Mouse (Mus musculus): ENCODE results near the gene Krba1. TPM values are rescaled to one million over a fixed set of nuclear protein-coding genes. Genes with fewer than 3 reads are reported as not detected.

Gene Krba1
- total and polyA plus RNA-seq, 3 experiments: 4.8 to 8.7 TPM; not detected in 1

- no peak for DNase-seq (ENCODE audit: low read depth, low spot score)
- H3K36me3 ChIP-seq (ENCODE audit: control insufficient read depth in 1 of 2, insufficient read depth in 2 of 2, low read length in 2 of 2): no peaks in the 10 kb centered on the region
- TF ChIP-seq RAD21 (IDR thresholded peaks at IDR 0.05; ENCODE audit: low read depth, low read length) (no peak), CTCF (IDR thresholded peaks at IDR 0.05 in 2 of 3, conservative IDR thresholded peaks at IDR 0.05 in 1 of 3; ENCODE audit: control insufficient read depth in 1 of 3, insufficient read depth in 1 of 3, low read depth in 2 of 3, low read length in 3 of 3, poor library complexity in 1 of 3, severe bottlenecking in 1 of 3) (no peak), CHD2 (IDR thresholded peaks at IDR 0.05; ENCODE audit: low read length) (no peak), SIN3A (IDR thresholded peaks at IDR 0.05; ENCODE audit: low read length) (no peak), MXI1 (IDR thresholded peaks at IDR 0.05; ENCODE audit: low read depth, low read length) (no peak), ZC3H11A (IDR thresholded peaks at IDR 0.05; ENCODE audit: low read depth, low read length) (no peak), GABPA (IDR thresholded peaks at IDR 0.05; ENCODE audit: low read depth, low read length) (no peak), NELFE (IDR thresholded peaks at IDR 0.05; ENCODE audit: low read depth, low read length) (no peak), POLR2AphosphoS5 (IDR thresholded peaks at IDR 0.05; ENCODE audit: borderline replicate concordance, low read depth, low read length) (no peak), TCF12 (IDR thresholded peaks at IDR 0.05; ENCODE audit: low read depth, low read length) (no peak), KAT2A (conservative IDR thresholded peaks at IDR 0.05; ENCODE audit: low read depth, low read length) (no peak), MYC (IDR thresholded peaks at IDR 0.05; ENCODE audit: low read depth, low read length) (no peak), USF1 (IDR thresholded peaks at IDR 0.05; ENCODE audit: low read depth, low read length) (no peak), POLR2A (IDR thresholded peaks at IDR 0.05; ENCODE audit: control insufficient read depth in 1 of 2, insufficient read depth in 1 of 2, low read depth in 1 of 2, low read length in 2 of 2, poor library complexity in 1 of 2) (no peak), SMC3 (IDR thresholded peaks at IDR 0.05; ENCODE audit: low read depth, low read length) (no peak), TAL1 (IDR thresholded peaks at IDR 0.05; ENCODE audit: low read length) (no peak), HCFC1 (IDR thresholded peaks at IDR 0.05; ENCODE audit: low read depth, low read length) (no peak), TBP (IDR thresholded peaks at IDR 0.05; ENCODE audit: low read depth, low read length) (no peak), ZKSCAN1 (IDR thresholded peaks at IDR 0.05; ENCODE audit: low read depth, low read length) (no peak), MAZ (IDR thresholded peaks at IDR 0.05; ENCODE audit: low read depth, low read length) (no peak)
Observed at GRCm38 (mm10) chr6:48414886-48415285, 19.5 kb downstream of the Krba1 start.

DNA sequence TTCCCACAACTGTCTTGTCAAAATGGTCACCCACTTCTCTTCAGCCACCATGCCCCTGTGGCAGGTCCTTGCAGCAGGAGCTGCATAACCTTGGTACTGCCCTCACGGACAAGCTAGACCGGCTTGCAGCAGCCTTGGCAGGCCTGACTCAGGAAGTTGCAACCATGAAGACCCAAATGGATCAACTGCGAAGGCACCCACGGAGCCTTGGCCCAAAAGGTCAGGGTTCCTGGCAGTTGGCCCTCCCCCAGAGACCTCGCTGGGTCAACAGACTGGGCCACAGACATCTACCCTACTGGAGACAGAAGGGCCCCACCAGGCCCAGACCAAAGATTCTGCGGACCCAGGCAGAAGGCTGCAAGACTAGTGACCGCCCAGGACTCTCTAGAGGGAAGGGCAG lies 20.2 kb downstream of the Krba1 start:
- DNase-seq (ENCODE audit: low read depth, low spot score): no peak
- Histone ChIP-seq H3K9me3 (replicated peaks; ENCODE audit: insufficient read depth, low read length) (no peaks in the 10 kb centered on the region), H3K36me3 (ENCODE audit: control insufficient read depth in 1 of 2, insufficient read depth in 2 of 2, low read length in 2 of 2) (no peaks in the 10 kb centered on the region), H3K79me2 (ENCODE audit: control insufficient read depth, insufficient read depth, low read length, poor library complexity) (no peaks in the 10 kb centered on the region), H3K4me3 (ENCODE audit: control insufficient read depth in 1 of 2, insufficient read depth in 1 of 2, low read depth in 2 of 2, low read length in 2 of 2) (no peak overlapping the region), H3K4me1 (ENCODE audit: control insufficient read depth in 1 of 2, insufficient read depth in 2 of 2, low read length in 2 of 2) (no peaks in the 10 kb centered on the region), H3K27me3 (ENCODE audit: control insufficient read depth in 1 of 2, insufficient read depth in 2 of 2, low read length in 2 of 2) (no peaks in the 10 kb centered on the region), H3K27ac (ENCODE audit: control insufficient read depth, low read depth, low read length) (no peak overlapping the region), H3K9ac (ENCODE audit: control insufficient read depth, low read depth, low read length, poor library complexity, severe bottlenecking) (no peak overlapping the region)
- TF ChIP-seq POLR2AphosphoS2 (IDR thresholded peaks at IDR 0.05; ENCODE audit: low read length) (no peak), ZNF384 (IDR thresholded peaks at IDR 0.05; ENCODE audit: low read depth, low read length) (no peak), NRF1 (IDR thresholded peaks at IDR 0.05; ENCODE audit: insufficient read depth, low read depth, low read length, poor library complexity, severe bottlenecking) (no peak), MEF2A (IDR thresholded peaks at IDR 0.05; ENCODE audit: extremely low read depth, insufficient replicate concordance, low read depth, low read length, poor library complexity, severe bottlenecking) (no peak), MXI1 (IDR thresholded peaks at IDR 0.05; ENCODE audit: low read depth, low read length) (no peak), USF1 (IDR thresholded peaks at IDR 0.05; ENCODE audit: low read depth, low read length) (no peak), GATA1 (IDR thresholded peaks at IDR 0.05; ENCODE audit: low read depth, low read length) (no peak), E2F4 (IDR thresholded peaks at IDR 0.05; ENCODE audit: borderline replicate concordance, low read depth, low read length) (no peak), UBTF (IDR thresholded peaks at IDR 0.05; ENCODE audit: borderline replicate concordance, insufficient read depth, low read depth, low read length) (no peak), TAL1 (IDR thresholded peaks at IDR 0.05; ENCODE audit: low read length) (no peak), NELFE (IDR thresholded peaks at IDR 0.05; ENCODE audit: low read depth, low read length) (no peak), POLR2A (IDR thresholded peaks at IDR 0.05; ENCODE audit: control insufficient read depth in 1 of 2, insufficient read depth in 1 of 2, low read depth in 1 of 2, low read length in 2 of 2, poor library complexity in 1 of 2) (no peak), HCFC1 (IDR thresholded peaks at IDR 0.05; ENCODE audit: low read depth, low read length) (no peak), ZMIZ1 (IDR thresholded peaks at IDR 0.05; ENCODE audit: low read depth, low read length) (no peak), JUND (IDR thresholded peaks at IDR 0.05; ENCODE audit: low read depth, low read length) (no peak), RAD21 (IDR thresholded peaks at IDR 0.05; ENCODE audit: low read depth, low read length) (no peak)

More at GRCm38 (mm10) chr6:48414886-48415285, 19.5 kb downstream of the Krba1 start:
- no peak overlapping the region for H3K27ac ChIP-seq (ENCODE audit: control insufficient read depth, low read depth, low read length)
- no peaks in the 10 kb centered on the region for H3K27me3 ChIP-seq (ENCODE audit: control insufficient read depth in 1 of 2, insufficient read depth in 2 of 2, low read length in 2 of 2)
- no peaks in the 10 kb centered on the region for H3K9me3 ChIP-seq (replicated peaks; ENCODE audit: insufficient read depth, low read length)
- H3K4me1 ChIP-seq (ENCODE audit: control insufficient read depth in 1 of 2, insufficient read depth in 2 of 2, low read length in 2 of 2): no peaks in the 10 kb centered on the region
- H3K9ac ChIP-seq (ENCODE audit: control insufficient read depth, low read depth, low read length, poor library complexity, severe bottlenecking): no peak overlapping the region
- H3K79me2 ChIP-seq (ENCODE audit: control insufficient read depth, insufficient read depth, low read length, poor library complexity): no peaks in the 10 kb centered on the region
- H3K4me3 ChIP-seq (ENCODE audit: control insufficient read depth in 1 of 2, insufficient read depth in 1 of 2, low read depth in 2 of 2, low read length in 2 of 2): no peak overlapping the region

Data from MEL (cell line).